Mouse (Mus musculus): ENCODE data around the gene Sphk1. TPM values are rescaled to one million over a fixed set of nuclear protein-coding genes. Genes with fewer than 3 reads are reported as not detected.

Sphk1 gene
- total RNA-seq, 2 experiments from 2014 or later, result 1.9 to 2.5 TPM

GRCm38 (mm10) chr11:116506151-116506875 lies 24.4 kb upstream of the Sphk1 start:
- no peak for DNase-seq (ENCODE audit: low spot score in 2 of 2)

- DNase-seq (ENCODE audit: low spot score in 2 of 2), result no peak
Measured at GRCm38 (mm10) chr11:116508689-116509088, 22.0 kb upstream of the Sphk1 start.

- no peak for DNase-seq (ENCODE audit: low spot score in 2 of 2)
Measured at GRCm38 (mm10) chr11:116511301-116511868, 19.3 kb upstream of the Sphk1 start.

GRCm38 (mm10) chr11:116512154-116512553 lies 18.6 kb upstream of the Sphk1 start:
- no peak for DNase-seq (ENCODE audit: low spot score in 2 of 2)

- no peak for DNase-seq (ENCODE audit: low spot score in 2 of 2)
Measured at GRCm38 (mm10) chr11:116512987-116513386, 17.7 kb upstream of the Sphk1 start.

GRCm38 (mm10) chr11:116513531-116514038 lies 17.1 kb upstream of the Sphk1 start:
- no peak for DNase-seq (ENCODE audit: low spot score in 2 of 2)

- DNase-seq (ENCODE audit: low spot score in 2 of 2), result no peak
Measured at GRCm38 (mm10) chr11:116515330-116516020, 15.2 kb upstream of the Sphk1 start.

- no peak for DNase-seq (ENCODE audit: low spot score in 2 of 2)
Measured at GRCm38 (mm10) chr11:116518482-116518881, 12.2 kb upstream of the Sphk1 start.

- no peak for DNase-seq (ENCODE audit: low spot score in 2 of 2)
Measured at GRCm38 (mm10) chr11:116521143-116521542, 9.6 kb upstream of the Sphk1 start.

GRCm38 (mm10) chr11:116522046-116522445 lies 8.7 kb upstream of the Sphk1 start:
- no peak for DNase-seq (ENCODE audit: low spot score in 2 of 2)

GRCm38 (mm10) chr11:116522886-116523698 lies 7.6 kb upstream of the Sphk1 start:
- no peak for DNase-seq (ENCODE audit: low spot score in 2 of 2)

GRCm38 (mm10) chr11:116523699-116524189 lies 7.0 kb upstream of the Sphk1 start:
- DNase-seq (ENCODE audit: low spot score in 2 of 2), result no peak

GRCm38 (mm10) chr11:116528636-116529320 lies 1.9 kb upstream of the Sphk1 start:
- no peak for DNase-seq (ENCODE audit: low spot score in 2 of 2)

- no peak for DNase-seq (ENCODE audit: low spot score in 2 of 2)
Measured at GRCm38 (mm10) chr11:116531371-116532191, 856 bp downstream of the Sphk1 start.

- no peak for DNase-seq (ENCODE audit: low spot score in 2 of 2)
Measured at GRCm38 (mm10) chr11:116532262-116532809, 1.6 kb downstream of the Sphk1 start.

GRCm38 (mm10) chr11:116532810-116533338 lies 2.1 kb downstream of the Sphk1 start:
- peak; percentile 56 to 57 for DNase-seq (ENCODE audit: low spot score in 2 of 2)

- peak in 1 of 2 experiments; percentile 25 for DNase-seq (ENCODE audit: low spot score in 2 of 2)
Measured at GRCm38 (mm10) chr11:116533341-116534153, 2.8 kb downstream of the Sphk1 start.
